Mouse (Mus musculus) erythroblast, embryonic 14.5 days (primary cell): Measurements from ENCODE around the gene Btrc.

Experiments
- GATA1 ChIP-seq: IDR thresholded peaks from 2 replicates; pipeline ENCODE4 v1.6.1; 2012; ENCODE audit warnings: low read length, inconsistent platforms, mixed read lengths
- TAL1 ChIP-seq: IDR thresholded peaks from 3 replicates; pipeline ENCODE4 v1.6.1; 2012; ENCODE audit warnings: low read length, inconsistent platforms, mixed read lengths

GRCm38 (mm10) chr19:45578976-45579375 is 215.4 kb downstream of the Btrc start:
- TF ChIP-seq GATA1 = no peak
- no peak for TF ChIP-seq TAL1
